Mouse (Mus musculus) olfactory bulb, adult 2 months (tissue): Measurements from ENCODE around the gene Ugt1a9. TPM values are rescaled to one million over a fixed set of nuclear protein-coding genes. Genes with fewer than 3 reads are reported as not detected.

ENCODE experiments used
- H3K27ac ChIP-seq: fragments of 200-500 bp; 2 replicates; pipeline ENCODE4 v1.5.1; 2012; ENCODE audit warnings: low read depth, low read length; ENCODE audit not compliant: insufficient read depth
- H3K4me1 ChIP-seq: fragments of 200-500 bp; 2 replicates; pipeline ENCODE4 v1.6.1; 2012; ENCODE audit warnings: low read length; ENCODE audit not compliant: control insufficient read depth, insufficient read depth
- H3K4me3 ChIP-seq: fragments of 200-500 bp; 2 replicates; pipeline ENCODE4 v1.5.1; 2012; ENCODE audit warnings: mild to moderate bottlenecking, low read depth, low read length, moderate library complexity; ENCODE audit not compliant: insufficient read depth
- CTCF ChIP-seq: fragments of 200-500 bp; IDR thresholded peaks from 2 replicates; pipeline ENCODE4 v1.5.1; 2012; ENCODE audit warnings: low read depth, mild to moderate bottlenecking, low read length, moderate library complexity; ENCODE audit not compliant: insufficient read depth
- POLR2A ChIP-seq: fragments of 200-500 bp; IDR thresholded peaks from 2 replicates; pipeline ENCODE4 v1.6.1; 2012; ENCODE audit warnings: mild to moderate bottlenecking, low read depth, low read length, moderate library complexity; ENCODE audit not compliant: insufficient read depth
- WGBS: fragments of 180-500 bp; shearing (Covaris S2); methylation state at CpG from one replicate; pipeline ENCODE4 v1.1.7; 2018; 5-methylcytosine and 5-hydroxymethylcytosine counted together
- polyA plus RNA-seq: library from polyadenylated mRNA; stranded (reverse); fragments of >200 nt; gene quantifications from 2 replicates; pipeline ENCODE4 v1.2.4, GENCODE M21; 2012; ENCODE audit warnings: low replicate concordance; ENCODE audit not compliant: missing spikeins, insufficient read depth, insufficient read length

Ugt1a9 gene
- polyA plus RNA-seq, 1 experiment: not detected

DNA sequence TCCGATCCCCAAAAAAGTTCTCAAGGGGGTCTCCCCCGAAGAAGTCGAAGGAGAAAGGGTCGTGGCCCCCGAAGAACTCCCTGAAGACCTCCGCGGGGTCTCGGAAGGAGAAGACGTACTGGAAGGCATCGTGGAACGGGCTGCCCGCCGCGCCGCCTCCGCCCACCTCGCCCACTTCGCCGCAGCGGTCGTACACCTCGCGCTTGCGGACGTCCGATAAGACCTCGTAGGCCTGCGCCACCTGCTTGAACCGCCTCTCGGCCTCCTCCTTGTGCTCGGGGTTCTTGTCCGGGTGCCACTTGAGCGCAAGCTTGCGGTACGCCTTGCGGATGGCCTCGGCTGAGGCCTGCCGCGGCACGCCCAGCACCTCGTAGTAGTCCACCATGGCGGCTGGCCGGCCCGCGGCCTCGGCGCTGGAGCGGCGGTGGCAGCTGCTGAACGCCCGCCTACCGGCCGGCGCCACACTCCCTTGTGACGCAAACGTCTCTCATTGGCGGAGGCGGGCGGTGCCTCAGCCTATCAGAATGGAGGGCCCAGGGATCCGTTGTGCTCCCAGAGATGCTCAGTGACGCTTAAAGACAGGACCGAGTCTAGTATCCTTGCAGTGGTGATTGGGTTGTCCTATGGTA, 134.8 kb downstream of the Ugt1a9 start, which contains the start of gene Dnajb3:
Gene Dnajb3, minus strand, starts transcription at position 489 of the 629 bp plus-strand sequence.
- peak within 1 kb of the TSS; percentile 69 for H3K4me3 ChIP-seq
- WGBS: 7% methylated on average over 62 of the region's 62 CpGs
- TF ChIP-seq CTCF (no peak), POLR2A (peak; percentile 32; the same call in 1 of the 2 replicates)
- peaks cover 11% of the 10 kb centered on the region for H3K4me1 ChIP-seq
- H3K27ac ChIP-seq: no peak within 1 kb of the TSS

DNA sequence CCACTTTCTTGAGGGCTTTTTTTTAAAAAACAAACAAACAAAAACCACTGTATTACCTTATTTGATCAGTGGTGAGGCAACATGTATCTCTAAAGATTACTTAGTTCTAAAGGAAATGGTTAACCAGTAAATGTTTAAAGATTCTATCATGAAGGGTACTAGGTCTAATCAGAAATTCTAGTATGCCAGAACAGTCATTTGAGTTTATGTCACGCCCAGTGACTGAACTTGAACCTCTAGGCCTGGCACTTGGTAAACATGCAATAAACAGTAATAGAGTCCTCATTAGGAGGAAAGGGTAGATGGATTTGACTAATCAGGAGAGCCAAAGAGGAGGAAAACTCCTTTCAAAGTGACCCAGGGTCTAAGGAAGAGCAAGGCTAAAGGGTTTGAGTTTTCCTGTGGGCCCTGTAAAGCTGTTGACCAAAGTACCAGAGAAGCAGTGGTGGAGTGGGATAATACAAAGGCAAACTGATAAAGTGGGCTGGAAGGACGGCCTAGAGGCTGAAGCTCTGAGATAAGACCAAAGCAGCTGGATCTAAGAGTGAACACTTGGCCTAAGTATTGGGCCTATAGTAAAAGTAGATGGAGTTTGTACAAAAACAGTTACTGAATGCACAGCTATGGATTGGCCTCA, 136.4 kb downstream of the Ugt1a9 start:
- Histone ChIP-seq H3K4me1 (peaks cover 11% of the 10 kb centered on the region), H3K4me3 (no peak overlapping the region), H3K27ac (no peak overlapping the region)
- TF ChIP-seq POLR2A: no peak
- TF ChIP-seq CTCF: no peak
- 92% methylated on average over 2 of the region's 2 CpGs for WGBS

DNA sequence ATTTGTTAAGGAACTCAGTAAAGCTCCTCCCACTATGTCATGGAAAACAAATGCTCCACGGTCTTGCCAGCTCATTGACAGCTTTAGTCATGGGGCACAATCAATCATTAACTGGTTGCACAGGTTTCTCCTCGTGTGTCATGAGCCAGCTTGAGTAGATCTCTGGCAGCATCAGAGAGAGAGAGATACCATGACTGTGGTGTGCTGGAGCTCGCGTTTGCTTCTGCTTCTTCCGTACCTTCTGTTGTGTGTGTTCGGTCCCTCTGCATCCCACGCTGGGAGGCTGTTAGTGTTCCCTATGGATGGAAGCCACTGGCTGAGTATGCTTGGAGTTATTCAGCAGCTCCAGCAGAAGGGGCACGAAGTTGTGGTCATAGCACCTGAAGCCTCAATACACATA, 141.2 kb downstream of the Ugt1a9 start, which contains the start of gene Ugt1a1:
Gene Ugt1a1, plus strand, starts transcription at position 148 of the 400 bp plus-strand sequence.
- H3K27ac ChIP-seq: no peak within 1 kb of the TSS
- no peak within 1 kb of the TSS for H3K4me3 ChIP-seq
- H3K4me1 ChIP-seq: no peaks in the 10 kb centered on the region
- TF ChIP-seq CTCF (no peak), POLR2A (no peak)
- 67% methylated on average over 8 of the region's 8 CpGs for WGBS

DNA sequence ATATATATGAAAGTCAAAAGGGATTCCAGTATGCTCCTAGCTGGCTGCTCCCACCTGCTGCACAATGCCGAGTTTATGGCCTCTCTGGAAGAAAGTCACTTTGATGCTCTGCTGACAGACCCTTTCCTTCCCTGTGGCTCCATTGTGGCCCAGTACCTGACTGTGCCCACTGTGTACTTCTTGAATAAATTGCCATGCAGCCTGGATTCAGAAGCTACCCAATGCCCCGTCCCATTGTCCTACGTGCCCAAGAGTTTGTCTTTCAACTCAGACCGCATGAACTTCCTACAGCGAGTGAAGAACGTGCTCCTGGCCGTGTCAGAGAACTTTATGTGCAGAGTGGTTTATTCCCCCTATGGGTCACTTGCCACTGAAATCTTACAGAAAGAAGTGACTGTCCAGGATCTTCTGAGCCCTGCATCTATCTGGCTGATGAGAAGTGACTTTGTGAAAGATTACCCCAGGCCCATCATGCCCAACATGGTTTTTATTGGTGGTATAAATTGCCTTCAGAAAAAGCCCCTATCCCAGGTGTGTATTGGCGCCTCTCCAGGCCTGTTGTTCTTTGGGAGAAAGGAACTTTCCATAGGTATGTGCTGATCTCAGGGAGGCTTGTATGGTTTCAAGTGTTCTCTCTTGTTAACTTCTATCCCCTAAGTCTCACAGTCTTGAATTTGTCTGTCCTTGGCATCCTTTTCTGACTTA, 141.9 kb downstream of the Ugt1a9 start:
- TF ChIP-seq CTCF (no peak), POLR2A (no peak)
- no peak overlapping the region for H3K4me3 ChIP-seq
- 63% methylated on average over 8 of the region's 8 CpGs for WGBS
- H3K4me1 ChIP-seq: no peaks in the 10 kb centered on the region
- H3K27ac ChIP-seq: no peak overlapping the region

DNA sequence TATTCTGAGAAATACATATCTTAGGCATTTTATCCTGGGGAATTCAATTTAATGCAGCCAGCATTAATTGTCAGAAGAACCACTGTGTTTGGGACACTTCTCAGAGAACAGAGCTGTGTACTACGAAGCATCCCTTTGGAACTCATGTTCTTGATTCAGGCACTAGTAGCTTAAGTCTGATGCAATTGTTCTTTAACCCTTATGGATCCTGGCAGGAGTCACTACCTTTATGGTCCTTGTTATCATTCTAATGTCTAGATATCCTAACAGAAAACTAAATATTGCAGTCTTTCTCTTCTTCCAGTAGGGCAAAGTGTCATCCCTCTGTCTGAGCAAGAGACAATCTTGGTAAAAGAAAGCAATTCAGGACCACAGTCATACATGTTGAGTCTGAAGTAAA, 142.5 kb downstream of the Ugt1a9 start:
- no peak overlapping the region for H3K4me3 ChIP-seq
- 77% methylated on average over 1 of the region's 1 CpGs for WGBS
- H3K27ac ChIP-seq: no peak overlapping the region
- H3K4me1 ChIP-seq: no peaks in the 10 kb centered on the region
- TF ChIP-seq CTCF (no peak), POLR2A (no peak)

DNA sequence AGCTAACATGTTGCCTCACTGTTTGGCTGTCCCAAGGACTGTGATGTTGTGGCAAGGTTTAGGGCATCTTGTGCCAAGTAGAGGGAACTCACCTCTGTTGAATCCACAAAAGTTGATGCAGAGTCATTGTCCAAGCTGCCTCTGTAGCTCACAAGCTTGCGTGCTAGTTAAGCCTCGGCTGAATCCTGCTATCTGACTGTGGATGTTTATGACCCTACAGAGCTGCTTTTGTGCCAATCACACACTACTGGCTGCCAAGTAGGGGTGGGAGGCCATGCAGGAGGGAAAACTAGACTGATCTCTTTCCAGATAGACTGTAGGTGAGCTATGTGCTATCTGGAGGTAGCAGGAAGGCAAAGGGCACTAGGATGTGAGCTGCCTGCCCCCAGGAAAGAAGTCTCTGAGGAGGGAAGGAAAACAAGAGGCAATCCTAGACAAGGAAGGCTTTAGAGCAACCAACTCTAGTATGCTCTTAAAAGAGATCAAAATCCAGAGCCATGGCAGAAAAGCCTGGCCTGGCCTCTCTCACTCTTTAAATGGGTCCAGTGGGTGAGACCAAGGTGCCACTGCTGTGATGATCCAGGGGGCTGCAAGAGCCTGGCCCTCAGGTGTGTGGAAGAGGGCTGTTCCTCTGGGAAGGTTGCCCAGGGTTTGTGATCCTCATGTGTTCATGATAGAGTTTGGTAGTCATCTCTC, 143.3 kb downstream of the Ugt1a9 start:
- 76% methylated on average over 2 of the region's 2 CpGs for WGBS
- no peaks in the 10 kb centered on the region for H3K4me1 ChIP-seq

DNA sequence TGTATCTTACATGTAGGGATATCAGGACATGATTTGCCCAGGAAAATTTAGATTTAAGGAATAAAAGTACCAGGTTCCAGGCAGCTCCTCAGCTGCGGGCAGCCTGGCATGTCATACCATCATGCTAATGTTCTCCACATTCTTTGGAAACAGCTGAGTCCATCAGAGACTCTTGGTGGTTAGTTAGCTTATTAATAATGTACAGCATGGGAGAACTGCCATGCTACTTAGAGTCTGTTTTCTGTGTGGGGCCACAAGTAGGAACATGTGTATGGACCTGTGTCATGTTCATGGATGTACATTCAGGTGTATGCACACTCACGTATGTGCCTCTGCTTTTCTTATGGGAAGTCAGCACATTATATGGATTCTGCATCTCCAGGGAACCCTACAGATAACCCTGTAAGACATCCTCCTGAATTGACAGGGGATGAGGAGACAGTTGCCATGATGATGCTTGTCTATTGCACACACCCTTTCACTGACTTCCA, 143.9 kb downstream of the Ugt1a9 start:
- no peak for TF ChIP-seq CTCF
- 76% methylated on average over 2 of the region's 2 CpGs for WGBS
- Histone ChIP-seq H3K4me3 (no peak overlapping the region), H3K4me1 (no peaks in the 10 kb centered on the region), H3K27ac (no peak overlapping the region)

More for the DNA sequence above, 143.3 kb downstream of the Ugt1a9 start:
- Histone ChIP-seq H3K27ac (no peak overlapping the region), H3K4me3 (no peak overlapping the region)
- TF ChIP-seq POLR2A: no peak
- TF ChIP-seq CTCF: no peak

DNA sequence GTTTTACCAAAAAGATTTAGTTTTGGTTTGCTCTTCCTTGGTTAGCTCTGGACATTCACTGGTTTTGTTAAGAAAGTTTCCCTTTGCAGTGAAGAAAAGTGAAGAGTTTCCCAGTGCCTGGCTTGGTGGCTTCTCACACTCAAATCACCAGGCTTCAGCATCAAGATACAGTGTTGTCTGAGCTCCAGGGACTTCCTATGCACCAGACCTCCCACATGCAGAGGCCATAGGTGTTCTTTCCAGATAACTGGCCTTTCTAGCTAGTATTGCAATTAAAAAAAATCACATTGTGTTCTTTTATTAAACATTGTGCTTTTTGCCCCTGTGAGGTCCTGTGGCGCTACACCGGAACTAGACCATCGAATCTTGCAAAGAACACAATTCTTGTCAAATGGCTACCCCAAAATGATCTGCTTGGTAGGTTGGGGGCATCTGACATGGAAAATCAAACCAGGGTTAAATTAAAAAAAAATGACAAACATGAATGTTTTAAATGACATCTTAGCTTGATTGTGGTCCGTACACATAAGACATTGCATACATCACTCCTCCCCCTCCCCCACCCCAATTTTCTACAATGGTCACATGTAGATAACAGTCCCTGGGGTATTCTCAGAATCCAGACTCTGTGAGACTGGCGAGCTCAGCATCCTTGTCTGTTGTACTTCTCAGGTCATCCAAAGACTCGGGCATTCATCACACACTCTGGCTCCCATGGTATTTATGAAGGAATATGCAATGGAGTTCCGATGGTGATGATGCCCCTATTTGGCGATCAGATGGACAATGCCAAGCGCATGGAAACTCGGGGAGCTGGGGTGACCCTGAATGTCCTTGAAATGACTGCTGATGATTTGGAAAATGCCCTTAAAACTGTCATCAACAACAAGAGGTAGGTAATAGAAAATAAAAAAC, 145.1 kb downstream of the Ugt1a9 start:
- Histone ChIP-seq H3K4me1 (no peaks in the 10 kb centered on the region), H3K4me3 (no peak overlapping the region), H3K27ac (no peak overlapping the region)
- no peak for TF ChIP-seq POLR2A
- TF ChIP-seq CTCF: no peak
- WGBS: 72% methylated on average over 10 of the region's 10 CpGs
